Mouse (Mus musculus): ENCODE results near the gene Spaca4.

Gene Spaca4

DNA sequence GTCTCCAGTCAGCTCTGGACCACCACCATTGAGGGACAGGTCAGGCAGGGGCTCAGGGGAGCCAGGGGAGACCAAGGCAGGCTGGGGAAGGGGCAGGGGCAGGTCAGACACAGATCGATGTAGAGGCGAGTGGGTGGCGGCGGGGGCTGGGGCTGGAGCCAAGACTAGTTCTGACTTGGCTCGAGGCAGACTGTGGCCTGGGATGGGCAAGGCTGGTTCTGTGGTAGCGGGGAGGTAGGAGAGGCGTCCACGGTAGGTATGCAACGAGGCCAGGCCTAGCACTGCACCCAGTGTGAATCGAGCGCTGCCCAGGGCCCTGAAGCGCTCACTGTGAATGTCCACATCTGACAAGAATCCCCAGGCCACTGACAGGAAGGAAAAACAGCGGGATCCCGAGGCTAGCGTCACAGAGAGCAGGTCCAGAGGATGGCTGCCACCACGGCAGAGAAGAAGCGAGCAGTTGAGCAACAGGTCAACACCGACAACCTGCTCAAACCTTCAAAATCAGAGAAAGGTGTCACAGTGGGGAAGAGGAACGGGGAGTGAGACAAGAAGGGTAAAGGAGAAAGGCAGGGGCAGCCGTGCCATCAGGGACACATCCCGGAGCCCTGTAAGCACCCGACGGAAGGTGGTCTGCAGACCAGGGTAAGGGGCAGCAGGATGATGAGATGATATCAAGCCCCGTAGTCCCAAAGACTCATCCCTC, 14.1 kb downstream of the Spaca4 start:
- DNase-seq, result no peak

DNA sequence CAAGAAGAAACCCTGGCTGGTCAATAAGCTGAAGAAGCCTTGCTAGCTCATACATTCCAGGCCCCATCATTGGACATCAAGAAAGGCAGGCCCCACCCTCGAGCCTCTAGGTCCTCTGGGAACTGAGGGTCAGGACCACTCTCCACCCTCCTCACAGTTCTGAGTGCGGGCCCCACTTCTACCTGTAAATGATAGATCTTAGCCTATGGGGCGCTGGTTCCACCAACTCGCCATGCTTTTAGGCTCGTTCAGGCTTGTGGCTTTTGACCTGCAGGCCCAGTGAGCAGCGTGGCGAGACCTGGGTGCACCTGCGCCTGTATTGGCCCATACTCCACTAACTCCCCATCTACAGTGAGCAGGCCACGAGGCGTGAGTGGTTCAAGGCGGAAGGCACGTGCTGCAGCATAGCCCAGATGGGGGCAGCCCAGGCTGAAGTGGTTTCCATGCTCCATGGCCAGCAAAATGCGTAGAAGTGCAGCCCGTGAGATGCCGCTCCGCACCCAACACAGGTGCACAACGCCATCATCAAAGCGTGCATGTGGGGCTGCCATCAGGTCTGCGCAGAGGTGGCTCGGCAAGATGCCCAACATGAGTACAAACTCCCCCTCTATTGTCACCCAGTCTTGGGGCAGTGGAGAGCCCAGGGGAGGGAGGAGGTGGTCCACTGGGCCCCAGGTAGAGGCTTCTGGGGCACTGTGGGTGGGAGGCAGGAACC, 15.0 kb downstream of the Spaca4 start:
- no peak for DNase-seq

DNA sequence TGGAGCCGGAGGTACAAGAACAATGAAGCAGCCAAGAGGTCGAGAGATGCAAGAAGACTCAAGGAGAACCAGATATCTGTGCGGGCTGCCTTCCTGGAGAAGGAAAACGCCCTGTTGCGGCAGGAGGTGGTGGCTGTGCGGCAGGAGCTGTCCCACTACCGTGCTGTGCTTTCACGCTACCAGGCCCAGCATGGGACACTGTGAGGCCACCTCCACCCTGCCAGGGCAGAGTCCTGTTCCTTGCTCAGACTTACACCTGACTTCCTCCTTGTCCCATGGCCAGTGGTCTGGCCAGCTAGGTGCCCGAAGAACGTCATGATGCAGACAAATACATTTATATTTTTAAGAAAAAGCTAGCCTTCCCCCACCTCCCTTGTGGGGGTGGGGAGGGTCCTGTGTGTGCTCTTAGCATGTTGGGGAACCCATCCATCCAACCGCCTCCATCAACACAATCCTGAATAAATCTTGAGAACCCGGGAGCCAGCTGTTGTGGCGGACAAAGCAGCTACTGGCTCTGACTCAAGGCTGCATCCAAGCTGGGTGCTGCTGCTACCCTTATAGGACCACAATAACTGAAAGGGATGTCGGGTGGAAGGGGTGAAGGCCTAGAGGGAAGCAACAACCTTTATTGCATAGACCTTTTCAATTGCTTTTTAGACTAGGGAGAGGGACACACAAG, 15.8 kb downstream of the Spaca4 start:
- DNase-seq, result no peak

DNA sequence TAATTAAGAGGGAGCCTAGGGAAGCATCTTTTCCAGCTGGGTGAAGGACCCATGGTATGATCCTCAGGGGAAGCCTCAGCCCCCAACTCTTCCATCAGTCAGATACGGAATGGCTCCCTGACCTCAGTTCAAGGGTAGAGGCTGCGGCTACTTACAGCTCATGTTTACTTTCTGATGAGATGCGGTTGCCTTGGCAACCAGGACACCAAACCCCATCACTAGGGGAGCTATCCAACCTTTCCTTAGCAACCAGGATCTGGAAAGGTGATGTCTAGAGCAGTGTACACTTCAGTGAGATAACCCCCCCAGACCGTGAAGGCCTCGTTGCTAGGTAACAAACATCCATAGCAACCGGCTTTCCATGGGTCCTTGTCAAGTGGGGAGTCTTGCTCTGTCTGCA, 16.6 kb downstream of the Spaca4 start:
- DNase-seq, result peak; percentile 68

DNA sequence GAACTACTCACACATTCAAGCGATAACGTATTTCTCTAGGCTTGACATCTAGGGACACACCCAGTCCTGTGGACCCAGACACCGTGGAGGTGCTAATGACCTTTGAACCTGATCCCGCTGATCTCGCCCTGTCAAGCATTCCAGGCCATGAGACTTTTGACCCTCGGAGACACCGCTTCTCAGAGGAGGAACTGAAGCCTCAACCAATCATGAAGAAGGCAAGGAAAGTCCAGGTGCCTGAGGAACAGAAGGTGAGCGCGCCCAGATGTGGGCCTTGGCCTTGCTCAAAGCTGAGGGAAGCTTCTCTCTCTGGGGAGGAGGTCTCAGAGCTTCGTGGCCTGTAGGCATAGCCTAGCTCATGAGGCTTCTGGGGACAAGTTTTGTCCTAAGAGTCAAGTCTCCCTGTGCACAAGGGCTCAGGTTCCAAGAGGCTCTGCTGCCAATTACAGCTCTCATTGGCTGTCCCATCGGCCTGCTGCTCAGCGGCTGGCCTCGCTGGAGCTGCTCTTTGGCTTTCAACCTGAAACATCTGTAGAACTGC, 17.3 kb downstream of the Spaca4 start:
- DNase-seq, result no peak

DNA sequence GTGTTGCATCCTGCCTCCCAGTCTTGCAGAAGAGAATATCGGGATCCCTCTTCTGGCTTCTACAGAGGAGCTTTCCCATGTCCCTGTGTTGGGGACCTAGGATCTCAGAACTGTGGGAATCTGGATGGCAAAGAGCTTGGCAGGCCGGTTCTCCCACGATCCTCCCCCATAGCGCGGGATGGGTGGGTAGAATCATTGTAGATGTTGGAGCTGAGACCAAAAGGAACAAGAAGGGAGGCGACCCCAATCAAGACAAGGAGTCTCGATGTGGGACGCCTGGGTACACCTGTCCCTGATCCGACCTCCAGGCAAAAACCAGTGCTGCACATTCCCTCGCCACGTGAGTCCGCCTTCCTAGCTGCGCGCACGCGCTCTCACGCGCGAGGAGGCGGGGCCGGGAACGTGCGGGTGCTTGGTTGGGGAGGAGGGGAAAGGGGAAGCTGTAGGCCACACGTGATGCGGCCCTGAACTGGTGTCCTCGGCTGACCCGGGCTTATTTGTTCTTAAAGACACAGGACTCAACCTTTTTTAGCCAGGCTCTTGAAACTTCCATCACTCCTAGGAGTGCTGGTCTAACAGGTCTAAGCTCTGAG, 18.1 kb downstream of the Spaca4 start:
- DNase-seq, result peak; percentile 96

DNA sequence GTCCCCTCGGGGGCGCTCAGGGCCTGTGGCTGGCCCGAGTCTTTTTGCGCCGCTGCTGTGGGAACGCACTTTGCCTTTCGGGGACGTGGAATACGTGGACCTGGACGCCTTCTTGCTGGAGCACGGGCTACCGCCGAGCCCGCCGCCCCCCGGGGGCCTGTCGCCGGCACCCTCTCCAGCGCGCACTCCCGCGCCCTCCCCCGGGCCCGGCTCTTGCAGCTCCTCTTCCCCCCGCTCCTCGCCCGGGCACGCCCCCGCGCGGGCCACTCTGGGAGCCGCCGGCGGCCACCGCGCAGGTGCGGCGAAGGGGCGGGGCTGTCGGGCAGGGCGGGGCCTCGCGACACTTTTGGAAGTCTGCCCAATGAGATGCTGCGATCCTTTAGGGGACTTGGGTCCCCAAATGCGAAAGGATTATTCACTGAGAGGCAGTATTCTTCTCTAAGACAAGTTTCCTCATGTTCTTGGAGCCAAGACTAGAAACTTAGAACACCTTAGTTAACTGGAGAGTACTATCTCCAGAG, 18.8 kb downstream of the Spaca4 start:
- peak; percentile 85 for DNase-seq

GRCm38 (mm10) chr7:45705873-45706281, 19.7 kb downstream of the Spaca4 start:
- DNase-seq, result peak; percentile 72

- DNase-seq, result no peak
Measured at GRCm38 (mm10) chr7:45705443-45705864, 20.2 kb downstream of the Spaca4 start.

DNA sequence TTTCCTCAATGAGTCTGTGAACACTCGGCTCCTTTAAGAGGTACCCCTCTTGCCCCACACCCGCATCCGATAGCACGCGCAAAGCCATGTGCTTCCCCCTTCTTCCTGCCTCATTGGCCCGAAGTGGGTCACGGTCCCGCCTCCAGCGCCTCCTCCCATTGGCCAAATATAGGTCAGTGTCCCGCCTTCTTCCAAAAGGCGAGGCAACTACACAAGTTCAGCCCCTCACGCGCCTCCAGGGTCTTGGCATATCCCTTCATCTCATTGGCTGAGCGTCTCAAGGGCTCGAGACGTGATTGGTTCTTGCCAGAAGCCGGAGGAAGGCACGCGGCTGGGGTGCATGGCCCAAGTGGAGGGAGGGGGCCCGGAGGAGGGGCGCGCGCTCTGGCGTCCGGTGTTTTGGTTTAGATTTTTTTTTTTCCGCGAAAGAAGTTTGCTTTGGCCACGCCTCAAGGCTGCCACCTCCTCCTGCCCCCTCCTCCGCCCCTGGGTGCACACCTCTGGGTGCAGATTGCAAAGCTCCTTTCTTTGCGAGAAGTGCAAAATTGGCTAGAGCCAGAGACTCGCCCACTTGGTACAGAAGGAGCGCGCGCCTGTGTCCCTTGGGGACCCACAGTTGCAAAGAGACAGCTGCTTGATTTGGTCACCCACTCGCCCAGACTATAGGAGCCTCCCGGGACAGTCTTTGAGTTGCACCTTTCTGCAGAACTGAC, 20.7 kb downstream of the Spaca4 start, which contains the start of gene Dbp:
Gene Dbp, plus strand, starts transcription at position 359 of the 713 bp plus-strand sequence.
- DNase-seq, result peak; percentile 100

DNA sequence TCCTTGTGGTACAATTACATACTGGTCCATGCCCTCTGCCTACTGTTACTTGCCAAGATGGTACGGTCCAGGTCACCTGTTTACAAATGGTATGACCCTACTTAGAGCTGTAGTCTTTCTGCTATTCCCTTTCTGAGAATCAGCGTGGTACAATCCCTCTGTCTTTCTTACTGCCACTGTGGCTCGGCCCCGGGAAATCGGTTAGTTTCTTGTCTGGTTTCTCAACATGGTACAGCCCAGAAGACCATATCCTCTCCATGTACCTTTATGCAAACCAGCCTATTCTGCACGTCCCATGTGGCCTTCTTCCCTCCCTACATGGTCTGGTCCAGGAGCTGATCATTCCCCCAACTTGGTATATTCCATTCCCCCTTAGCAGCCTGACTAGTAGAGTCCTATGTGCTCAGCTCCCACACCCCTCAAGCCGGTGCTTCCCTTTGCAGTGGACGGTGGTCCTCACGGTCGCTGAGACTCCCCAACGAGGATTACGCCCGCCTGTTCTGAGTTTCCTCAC, 21.5 kb downstream of the Spaca4 start:
- peak; percentile 97 for DNase-seq

DNA sequence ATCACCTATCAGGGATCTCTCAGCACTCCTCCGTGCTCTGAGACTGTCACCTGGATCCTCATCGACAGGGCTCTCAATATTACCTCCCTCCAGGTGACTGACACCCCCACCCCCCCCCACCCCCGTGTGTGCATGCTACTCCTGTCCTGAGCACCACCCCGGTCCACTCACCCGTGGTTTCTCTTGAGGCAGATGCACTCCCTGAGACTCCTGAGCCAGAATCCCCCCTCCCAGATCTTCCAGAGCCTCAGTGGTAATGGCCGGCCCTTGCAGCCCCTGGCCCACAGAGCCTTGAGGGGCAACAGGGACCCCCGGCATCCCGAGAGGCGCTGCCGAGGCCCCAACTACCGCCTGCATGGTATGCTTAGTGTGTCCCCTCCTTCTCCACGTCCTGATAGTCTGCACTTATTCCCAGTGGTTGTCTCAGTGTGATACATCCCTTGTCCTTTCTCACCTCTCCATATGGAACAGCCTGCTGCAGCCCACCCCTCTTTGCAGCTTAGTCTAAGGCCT, 22.0 kb downstream of the Spaca4 start:
- no peak for DNase-seq

DNA sequence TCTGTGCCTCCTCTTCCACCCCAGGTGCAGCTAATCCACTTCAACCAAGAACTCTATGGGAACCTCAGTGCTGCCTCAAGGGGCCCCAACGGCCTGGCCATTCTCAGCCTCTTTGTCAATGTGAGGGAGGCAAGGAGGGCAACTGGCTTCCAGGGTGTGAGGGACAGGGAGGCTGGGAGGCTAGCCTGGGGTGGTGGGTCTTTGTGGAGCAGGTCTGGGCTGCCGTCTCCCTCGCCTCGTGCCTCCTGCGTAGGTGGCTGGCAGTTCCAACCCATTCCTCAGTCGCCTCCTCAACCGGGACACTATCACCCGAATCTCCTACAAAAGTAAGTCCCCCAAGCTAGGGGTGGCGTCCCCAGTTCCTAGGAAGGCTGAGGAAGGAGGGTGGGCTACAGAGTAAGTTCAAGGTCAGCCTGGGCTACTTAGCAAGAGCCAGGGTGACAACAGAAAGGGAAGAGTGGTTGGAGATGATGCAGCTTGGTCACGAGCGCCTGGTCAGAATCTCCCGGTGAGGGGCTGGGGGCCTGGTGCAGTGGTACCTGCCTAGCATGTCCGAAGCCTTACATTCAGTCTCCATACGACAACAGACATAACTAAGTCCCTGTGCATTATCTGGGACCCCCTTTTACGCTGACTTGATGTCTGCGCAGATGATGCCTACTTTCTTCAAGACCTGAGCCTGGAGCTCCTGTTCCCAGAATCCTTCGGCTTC, 22.6 kb downstream of the Spaca4 start:
- no peak for DNase-seq

- DNase-seq, result no peak
Measured at GRCm38 (mm10) chr7:45702316-45702715, 23.3 kb downstream of the Spaca4 start.

- no peak for DNase-seq
Measured at GRCm38 (mm10) chr7:45701607-45702006, 24.0 kb downstream of the Spaca4 start.

GRCm38 (mm10) chr7:45701072-45701471, 24.5 kb downstream of the Spaca4 start:
- no peak for DNase-seq

GRCm38 (mm10) chr7:45700301-45701015, 25.2 kb downstream of the Spaca4 start:
- peak; percentile 79 for DNase-seq

GRCm38 (mm10) chr7:45699523-45700141, 26.0 kb downstream of the Spaca4 start, which contains the start of gene Car11:
Gene Car11, plus strand, starts transcription at chr7:45699843.
- peak; percentile 35 for DNase-seq

DNA sequence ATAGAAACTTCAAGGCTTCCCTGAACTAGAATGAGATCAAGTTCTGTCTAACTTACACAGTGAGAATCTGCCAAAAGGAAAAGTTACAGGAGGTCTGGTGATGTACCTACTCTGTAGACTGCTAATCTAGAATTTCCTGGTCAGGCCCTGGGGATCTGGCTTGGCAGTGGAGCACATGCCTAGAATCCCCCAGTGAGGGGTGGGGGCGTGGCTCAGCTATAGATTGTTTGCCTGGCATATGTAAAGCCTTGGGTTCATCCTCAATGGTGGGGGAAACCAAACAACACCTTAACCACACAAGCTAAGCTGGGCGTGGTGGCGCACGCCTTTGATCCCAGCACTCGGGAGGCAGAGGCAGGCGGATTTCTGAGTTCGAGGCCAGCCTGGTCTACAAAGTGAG, 27.7 kb downstream of the Spaca4 start:
- DNase-seq, result no peak

DNA sequence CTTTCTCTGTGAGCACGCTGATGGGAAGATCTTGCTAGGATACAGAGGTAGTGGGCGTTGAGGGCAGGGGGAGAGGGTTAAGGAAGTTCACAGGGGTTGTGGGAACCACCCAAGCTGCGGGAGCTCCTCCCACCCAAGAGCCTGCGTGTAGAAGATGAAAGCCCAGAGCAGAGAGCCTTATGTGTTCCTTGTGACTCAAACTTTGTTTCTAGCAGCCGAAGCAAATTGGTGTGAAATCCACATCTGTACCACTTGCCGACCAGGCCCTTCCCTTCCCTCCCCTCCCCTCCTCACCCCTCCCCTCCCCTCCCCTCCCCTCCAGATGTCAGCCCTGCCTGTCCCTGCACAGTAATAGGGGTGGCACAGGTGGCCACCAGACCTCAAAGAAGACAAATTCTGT, 30.5 kb downstream of the Spaca4 start:
- no peak for DNase-seq
